Mouse (Mus musculus) forebrain, embryonic 16.5 days (tissue): Measurements from ENCODE around the gene Dgkg. TPM values are rescaled to one million over a fixed set of nuclear protein-coding genes. Genes with fewer than 3 reads are reported as not detected.

ENCODE experiments used
- ATAC-seq: fragments of 200-750 bp; cut with Nextera tagmentation; 2 replicates; pipeline ENCODE4 v1.8.0; 2017; ENCODE audit warnings: mild to moderate bottlenecking, moderate library complexity
- H3K27ac ChIP-seq: fragments of 300-500 bp; sonication (generic); 2 replicates; pipeline ENCODE4 v1.5.1; 2014; ENCODE audit warnings: low read length, control low read depth
- H3K27me3 ChIP-seq: fragments of 300-500 bp; sonication (generic); replicated peaks from 2 replicates; pipeline ENCODE4 v1.6.1; 2014; ENCODE audit warnings: low read length; ENCODE audit not compliant: control insufficient read depth, insufficient read depth
- H3K36me3 ChIP-seq: fragments of 300-500 bp; sonication (generic); 2 replicates; pipeline ENCODE4 v1.6.1; 2014; ENCODE audit not compliant: control insufficient read depth, insufficient read depth
- H3K4me1 ChIP-seq: fragments of 300-500 bp; sonication (generic); replicated peaks from 2 replicates; pipeline ENCODE4 v1.6.1; 2014; ENCODE audit warnings: low read length; ENCODE audit not compliant: control insufficient read depth, insufficient read depth
- H3K4me2 ChIP-seq: fragments of 300-500 bp; sonication (generic); 2 replicates; pipeline ENCODE4 v1.6.1; 2014; ENCODE audit warnings: mild to moderate bottlenecking, low read length, control low read depth
- H3K4me3 ChIP-seq: fragments of 300-500 bp; sonication (generic); replicated peaks from 2 replicates; pipeline ENCODE4 v1.5.1; 2014; ENCODE audit warnings: mild to moderate bottlenecking, low read length, control low read depth
- H3K9ac ChIP-seq: fragments of 300-500 bp; sonication (generic); replicated peaks from 2 replicates; pipeline ENCODE4 v1.6.1; 2014; ENCODE audit warnings: low read depth, low read length, control low read depth
- H3K9me3 ChIP-seq: fragments of 300-500 bp; sonication (generic); 2 replicates; pipeline ENCODE4 v1.6.1; 2016; ENCODE audit warnings: low read length; ENCODE audit not compliant: control insufficient read depth
- WGBS: fragments of 180-500 bp; shearing (Covaris S2); extraction: QIAGEN DNeasy Blood & Tissue Kit; methylation state at CpG from one replicate; pipeline ENCODE4 v1.1.7; 2014; 5-methylcytosine and 5-hydroxymethylcytosine counted together
- polyA plus RNA-seq: library from polyadenylated mRNA; unstranded; fragments of >200 nt; fragmentation: Nextera tagmentation; extraction: Ambion mirVana; gene quantifications from 2 replicates; pipeline ENCODE4 v1.2.1, GENCODE M21; 2015

Dgkg gene
- polyA plus RNA-seq, 1 experiment from 2014 or later, result 6.6 TPM

DNA sequence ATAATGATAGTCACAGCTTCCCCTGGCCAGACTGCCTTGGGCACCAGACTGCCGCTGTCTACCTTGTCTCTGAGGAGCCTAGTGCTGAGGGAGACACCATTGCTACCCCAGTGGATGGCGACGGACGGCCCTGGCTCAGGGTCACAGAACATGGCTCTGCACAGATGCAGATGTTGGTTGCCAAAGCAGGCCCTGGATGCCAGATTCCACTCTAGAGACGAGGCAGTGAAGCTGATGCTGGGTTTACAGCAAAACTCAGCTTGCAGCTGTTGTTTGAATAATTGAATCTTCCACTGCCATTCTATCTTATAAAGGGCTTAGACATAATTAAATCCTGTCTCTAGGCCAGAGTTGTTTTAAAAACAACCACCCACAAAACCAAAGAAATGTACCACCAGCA lies 153.0 kb downstream of the Dgkg start:
- WGBS, result 58% methylated on average over 5 of the region's 5 CpGs
- H3K9me3 ChIP-seq, result no peaks in the 10 kb centered on the region
- peak; percentile 54; the same call in 1 of the 2 replicates for ATAC-seq
- no peak overlapping the region for H3K27ac ChIP-seq
- H3K4me3 ChIP-seq, result no peak overlapping the region
- H3K9ac ChIP-seq, result no peak overlapping the region
- H3K4me2 ChIP-seq, result no peak overlapping the region
- no peaks in the 10 kb centered on the region for H3K27me3 ChIP-seq
- no peaks in the 10 kb centered on the region for H3K36me3 ChIP-seq
- peaks cover 7% of the 10 kb centered on the region for H3K4me1 ChIP-seq

DNA sequence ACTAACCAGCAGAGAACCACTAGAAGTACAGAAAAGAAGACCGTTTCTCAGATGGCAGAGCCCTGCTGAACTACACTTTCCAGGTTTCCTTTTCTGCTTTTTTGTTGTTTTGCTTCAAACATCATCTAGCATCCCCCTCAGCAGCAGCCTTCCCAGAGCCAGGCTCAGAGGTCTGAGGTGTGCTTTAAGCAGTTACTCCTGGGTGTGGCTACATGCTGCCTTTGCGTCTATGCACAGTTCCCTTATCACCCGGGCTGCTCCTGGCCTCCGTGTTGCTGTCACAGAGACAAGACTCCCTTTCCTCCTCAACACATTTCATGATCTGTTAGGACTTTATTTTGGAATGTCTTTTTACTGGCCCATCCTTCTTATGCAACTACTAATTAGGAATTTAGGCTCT lies 153.6 kb downstream of the Dgkg start:
- Histone ChIP-seq H3K4me1 (peaks cover 2% of the 10 kb centered on the region; the same call in 1 of the 2 replicates), H3K4me2 (no peak overlapping the region), H3K4me3 (no peak overlapping the region), H3K27me3 (no peaks in the 10 kb centered on the region), H3K36me3 (no peaks in the 10 kb centered on the region), H3K27ac (no peak overlapping the region), H3K9ac (no peak overlapping the region), H3K9me3 (no peaks in the 10 kb centered on the region)
- no peak for ATAC-seq
- 90% methylated on average over 4 of the region's 4 CpGs for WGBS

DNA sequence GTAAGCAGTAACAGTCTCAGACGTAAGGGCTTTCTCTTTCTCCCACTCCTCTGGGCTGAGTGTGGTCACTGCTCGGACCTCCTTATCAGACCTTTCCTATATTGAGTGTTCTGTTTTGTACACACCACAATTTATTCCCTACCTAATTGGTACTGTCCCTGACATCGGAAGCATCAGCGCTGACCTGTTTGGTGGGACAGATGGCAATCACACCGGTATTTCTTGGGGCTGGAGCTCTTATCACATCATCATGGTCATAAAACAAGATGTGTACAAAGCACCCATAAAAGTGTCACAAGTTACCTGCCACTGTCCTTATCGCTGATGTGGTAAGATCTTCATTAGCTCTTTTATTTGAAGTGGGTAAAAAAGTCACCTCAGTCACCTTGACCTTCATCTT lies 155.2 kb downstream of the Dgkg start:
- H3K4me3 ChIP-seq, result no peak overlapping the region
- H3K4me1 ChIP-seq, result peaks cover 2% of the 10 kb centered on the region; the same call in 1 of the 2 replicates
- no peak overlapping the region for H3K4me2 ChIP-seq
- no peaks in the 10 kb centered on the region for H3K36me3 ChIP-seq
- H3K9ac ChIP-seq, result no peak overlapping the region
- 92% methylated on average over 6 of the region's 6 CpGs for WGBS
- no peak overlapping the region for H3K27ac ChIP-seq
- H3K9me3 ChIP-seq, result no peaks in the 10 kb centered on the region
- H3K27me3 ChIP-seq, result no peaks in the 10 kb centered on the region
- ATAC-seq, result no peak

DNA sequence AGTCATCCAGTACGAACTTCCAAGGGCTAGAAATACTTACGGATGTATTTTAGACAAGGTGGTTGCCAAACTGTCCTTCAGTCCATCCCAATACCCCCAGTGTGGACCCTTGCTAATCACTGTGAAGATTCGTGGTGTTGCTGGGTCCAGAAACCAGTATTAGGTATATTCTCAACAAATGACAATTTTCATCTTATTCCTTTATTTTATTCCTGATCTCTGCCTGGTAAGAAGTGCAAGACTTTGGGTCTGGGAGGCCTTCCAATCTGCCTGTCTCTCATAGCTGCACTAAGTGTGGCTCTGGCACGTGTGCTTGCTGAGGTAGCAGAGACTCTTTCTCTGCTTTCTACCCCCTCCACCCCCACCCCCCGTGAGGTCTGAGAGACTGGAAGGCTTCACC lies 156.5 kb downstream of the Dgkg start:
- H3K27me3 ChIP-seq, result no peaks in the 10 kb centered on the region
- H3K4me3 ChIP-seq, result no peak overlapping the region
- ATAC-seq, result no peak
- H3K9me3 ChIP-seq, result no peaks in the 10 kb centered on the region
- H3K27ac ChIP-seq, result no peak overlapping the region
- 81% methylated on average over 5 of the region's 5 CpGs for WGBS
- no peak overlapping the region for H3K4me2 ChIP-seq
- H3K4me1 ChIP-seq, result peaks cover 2% of the 10 kb centered on the region; the same call in 1 of the 2 replicates
- no peaks in the 10 kb centered on the region for H3K36me3 ChIP-seq
- no peak overlapping the region for H3K9ac ChIP-seq

DNA sequence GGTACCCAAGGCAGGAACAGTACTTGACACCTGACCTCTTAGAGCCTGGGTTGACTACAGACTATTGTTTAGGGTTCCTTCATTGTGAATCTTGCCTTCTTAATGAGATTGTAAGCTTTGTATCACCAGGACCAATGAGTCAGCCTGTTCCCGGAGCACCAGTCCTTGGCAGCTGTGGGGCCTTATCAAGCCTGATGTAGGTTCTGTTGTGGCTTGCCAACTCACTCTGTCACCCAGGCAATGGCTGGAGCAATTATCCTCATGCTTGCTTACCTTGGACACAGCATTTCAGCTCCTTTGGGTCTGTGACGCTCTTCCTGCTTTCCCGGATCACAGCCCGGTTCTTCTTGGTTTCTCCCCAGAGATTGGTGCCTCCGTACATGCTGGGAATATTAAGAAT lies 157.1 kb downstream of the Dgkg start:
- no peak overlapping the region for H3K27ac ChIP-seq

DNA sequence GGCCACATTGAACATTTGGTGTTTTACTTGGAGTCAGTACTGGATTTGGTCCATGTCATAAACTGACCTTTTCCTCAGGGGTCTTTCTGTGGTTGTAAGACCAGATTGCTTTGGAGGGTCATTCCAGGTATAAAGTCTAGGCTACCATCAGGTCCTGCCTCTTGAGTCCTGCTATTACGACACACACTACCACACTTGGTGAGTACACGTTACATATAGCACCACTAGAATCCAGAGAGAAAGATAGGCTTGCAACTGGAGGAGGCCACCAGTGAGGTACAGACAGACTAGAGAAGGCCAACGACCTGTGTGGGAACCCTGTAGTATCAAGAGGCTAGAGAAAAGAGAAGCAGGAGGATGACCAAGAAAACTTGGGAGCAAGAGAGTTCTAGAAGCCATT lies 157.6 kb downstream of the Dgkg start:
- H3K4me2 ChIP-seq, result no peak overlapping the region
- no peaks in the 10 kb centered on the region for H3K36me3 ChIP-seq
- H3K9me3 ChIP-seq, result no peaks in the 10 kb centered on the region
- no peak overlapping the region for H3K9ac ChIP-seq
- H3K27ac ChIP-seq, result no peak overlapping the region
- no peak for ATAC-seq
- no peaks in the 10 kb centered on the region; the same call in 1 of the 2 replicates for H3K4me1 ChIP-seq
- H3K27me3 ChIP-seq, result no peaks in the 10 kb centered on the region
- WGBS, result 85% methylated on average over 3 of the region's 3 CpGs
- no peak overlapping the region for H3K4me3 ChIP-seq

More for the DNA sequence above, 157.1 kb downstream of the Dgkg start:
- Histone ChIP-seq H3K36me3 (no peaks in the 10 kb centered on the region), H3K4me2 (no peak overlapping the region), H3K4me3 (no peak overlapping the region), H3K9me3 (no peaks in the 10 kb centered on the region), H3K4me1 (no peaks in the 10 kb centered on the region; the same call in 1 of the 2 replicates), H3K27me3 (no peaks in the 10 kb centered on the region), H3K9ac (no peak overlapping the region)
- ATAC-seq, result no peak
- WGBS, result 90% methylated on average over 5 of the region's 5 CpGs

DNA sequence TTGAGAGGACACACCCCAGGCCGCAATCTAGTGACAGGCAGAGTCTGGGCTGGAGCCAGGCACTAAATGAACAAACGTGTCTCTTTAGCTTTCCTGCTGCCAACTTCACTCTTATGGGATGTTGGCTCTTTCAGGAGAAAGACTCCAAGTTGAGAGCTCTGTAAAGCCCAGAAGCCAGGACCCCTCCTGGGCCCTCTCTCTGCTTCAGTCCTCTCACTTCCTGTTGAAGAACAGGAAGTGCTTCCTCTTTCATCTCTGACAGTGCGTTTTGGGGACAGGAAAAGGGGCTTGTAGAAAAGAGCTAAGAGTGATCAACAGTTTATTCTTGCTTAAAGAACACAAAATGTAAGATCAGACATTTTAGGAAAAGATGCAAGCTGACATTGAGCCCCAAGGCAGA lies 159.0 kb downstream of the Dgkg start:
- no peaks in the 10 kb centered on the region for H3K27me3 ChIP-seq
- H3K36me3 ChIP-seq, result no peaks in the 10 kb centered on the region
- no peak for ATAC-seq
- no peaks in the 10 kb centered on the region for H3K4me1 ChIP-seq
- no peaks in the 10 kb centered on the region for H3K9me3 ChIP-seq
- no peak overlapping the region for H3K9ac ChIP-seq
- WGBS, result 67% methylated on average over 3 of the region's 3 CpGs
- H3K4me2 ChIP-seq, result no peak overlapping the region
- no peak overlapping the region for H3K4me3 ChIP-seq
- H3K27ac ChIP-seq, result no peak overlapping the region

DNA sequence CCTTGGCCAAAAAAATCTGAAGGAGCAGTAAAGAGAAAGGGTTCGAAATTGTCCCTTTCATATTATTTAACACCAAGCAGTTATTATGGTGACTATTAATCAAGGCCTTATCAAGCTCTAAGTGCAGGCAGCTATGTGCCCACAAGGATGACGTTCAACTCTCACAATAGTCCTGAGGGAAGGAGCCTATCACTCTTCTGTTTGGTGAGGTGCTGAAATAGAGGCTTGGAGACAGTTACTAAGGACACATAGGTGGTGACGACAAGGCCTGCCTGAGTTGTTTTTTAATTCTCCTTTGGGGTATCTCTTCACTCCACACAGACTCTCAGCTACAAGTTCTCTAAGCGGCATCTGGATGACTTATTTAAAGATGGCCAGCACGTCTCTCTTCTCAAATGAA lies 161.8 kb downstream of the Dgkg start:
- H3K36me3 ChIP-seq, result no peaks in the 10 kb centered on the region
- H3K27me3 ChIP-seq, result no peaks in the 10 kb centered on the region
- H3K27ac ChIP-seq, result no peak overlapping the region
- H3K4me2 ChIP-seq, result no peak overlapping the region
- H3K9me3 ChIP-seq, result no peaks in the 10 kb centered on the region
- WGBS, result 88% methylated on average over 5 of the region's 5 CpGs
- ATAC-seq, result no peak
- no peak overlapping the region for H3K9ac ChIP-seq
- H3K4me1 ChIP-seq, result no peaks in the 10 kb centered on the region
- H3K4me3 ChIP-seq, result no peak overlapping the region

DNA sequence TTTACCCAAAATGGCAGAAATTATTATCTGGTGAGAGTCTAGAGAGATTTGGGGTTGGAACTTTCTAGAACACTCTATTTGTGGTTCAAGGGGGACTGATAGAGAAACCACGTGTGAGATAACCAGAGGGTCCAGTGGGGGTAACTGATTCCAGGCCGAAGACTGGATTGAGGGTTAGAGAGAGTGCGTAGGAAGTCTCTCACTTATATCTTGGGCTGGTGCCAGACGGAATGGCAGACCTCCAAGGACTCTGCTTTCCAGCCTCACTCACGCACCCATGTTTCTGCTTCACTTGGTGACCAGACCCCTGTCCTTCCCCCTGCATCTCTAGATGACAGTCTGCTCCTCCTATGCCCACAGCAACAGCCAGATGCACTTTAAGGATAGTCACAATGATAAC lies 162.2 kb downstream of the Dgkg start:
- Histone ChIP-seq H3K27ac (no peak overlapping the region), H3K4me3 (no peak overlapping the region), H3K9ac (no peak overlapping the region), H3K9me3 (no peaks in the 10 kb centered on the region), H3K4me2 (no peak overlapping the region), H3K36me3 (no peaks in the 10 kb centered on the region), H3K27me3 (no peaks in the 10 kb centered on the region), H3K4me1 (no peaks in the 10 kb centered on the region)
- no peak for ATAC-seq
- 55% methylated on average over 5 of the region's 5 CpGs for WGBS

DNA sequence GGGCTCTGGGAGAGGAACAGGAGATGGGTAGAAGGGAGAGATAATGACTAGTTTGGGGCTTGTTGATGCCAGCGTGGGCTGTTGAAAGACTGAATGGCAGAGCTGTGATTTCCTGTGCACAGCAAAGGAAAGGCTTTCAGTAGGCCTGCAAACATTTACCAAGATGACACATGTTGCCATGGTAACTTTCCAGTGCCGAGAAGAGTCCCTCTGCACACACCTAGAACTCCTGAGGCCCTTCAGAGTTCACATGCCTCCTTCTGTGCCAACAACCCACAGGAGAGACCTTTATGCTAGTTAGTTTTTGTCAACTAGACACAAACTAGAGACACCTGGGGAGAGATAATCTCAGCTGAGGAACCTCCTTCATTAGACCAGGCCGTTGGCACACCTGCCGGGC lies 163.6 kb downstream of the Dgkg start:
- WGBS, result 72% methylated on average over 4 of the region's 4 CpGs
- ATAC-seq, result no peak

More for the DNA sequence above, 163.6 kb downstream of the Dgkg start:
- Histone ChIP-seq H3K4me2 (no peak overlapping the region), H3K9ac (no peak overlapping the region), H3K27ac (no peak overlapping the region), H3K9me3 (no peaks in the 10 kb centered on the region), H3K27me3 (no peaks in the 10 kb centered on the region), H3K4me3 (no peak overlapping the region), H3K36me3 (no peaks in the 10 kb centered on the region), H3K4me1 (no peaks in the 10 kb centered on the region)
